Mouse (Mus musculus) megakaryocyte, adult 5-6 weeks (primary cell): Measurements from ENCODE around the gene Crybg1. TPM values are rescaled to one million over a fixed set of nuclear protein-coding genes. Genes with fewer than 3 reads are reported as not detected.

Source experiments
- ATAC-seq: 2 replicates; pipeline ENCODE4 v1.8.0; 2016; ENCODE audit warnings: mild to moderate bottlenecking, inconsistent platforms; ENCODE audit not compliant: poor library complexity, severe bottlenecking
- total RNA-seq, 2 experiments: library from RNA; stranded (forward) in 1 of 2; stranded (reverse) in 1 of 2; fragments of 153-499, 151-499 nt in 1 of 2; fragments of 221-1000, 200-1000 nt in 1 of 2; gene quantifications; 2 replicates each; pipeline versions ENCODE4 v1.2.3 to v1.2.4; 2015 to 2017

Crybg1 gene
- total RNA-seq, 2 experiments from 2014 or later, result 16.8 to 21.5 TPM

GRCm38 (mm10) chr10:43901578-43902194 is 247.0 kb downstream of the Crybg1 start, which contains the start of the genes Qrsl1 and Rtn4ip1:
Qrsl1 (minus strand) TSS chr10:43901745.
Rtn4ip1 (plus strand) TSS chr10:43901807.
- ATAC-seq, result peak; percentile 99

DNA sequence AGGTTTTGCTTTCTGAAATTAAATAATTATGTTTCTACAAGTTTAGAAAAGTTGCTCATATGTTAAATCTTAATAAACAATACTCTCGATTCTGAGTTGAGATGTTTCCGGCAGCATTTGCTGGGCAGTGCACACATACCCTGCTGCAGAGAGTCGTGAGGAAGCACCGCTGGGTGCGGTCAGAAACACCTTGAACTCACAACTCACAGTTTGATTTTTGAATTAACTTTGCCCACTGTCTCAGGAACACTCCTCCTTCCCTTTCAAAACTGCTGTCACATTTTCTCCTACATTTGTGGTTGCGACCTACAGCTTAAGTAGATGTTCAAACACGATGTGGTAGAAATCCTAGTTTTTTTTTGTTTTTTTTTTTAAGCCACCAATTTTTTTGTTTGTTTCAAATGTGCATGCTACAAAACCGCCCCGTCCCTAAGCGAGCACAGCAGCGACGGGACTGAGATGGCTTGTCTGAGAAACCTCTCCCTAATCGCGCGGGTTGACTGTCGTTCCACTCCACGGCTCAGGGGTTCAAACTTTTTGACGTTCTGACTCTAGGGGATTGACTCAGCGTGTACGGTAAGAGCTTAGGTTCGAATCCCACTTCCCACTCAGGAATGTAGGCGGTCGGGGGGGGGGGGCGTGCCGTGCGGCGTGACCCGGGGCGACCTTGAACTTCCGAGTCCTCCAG is 247.6 kb downstream of the Crybg1 start:
- peak; percentile 49 for ATAC-seq

Other genes starting within 250 kb of the Crybg1 start
- 13.3 and 18.1 TPM in 2 replicates for gene Qrsl1, start 247.1 kb downstream of the Crybg1 start, total RNA-seq (2015)
- gene Qrsl1, start 247.1 kb downstream of the Crybg1 start, total RNA-seq (2017), result 10.2 and 11.2 TPM in 2 replicates
- gene Rtn4ip1, start 247.0 kb downstream of the Crybg1 start, total RNA-seq (2015), result 8.7 and 9.1 TPM in 2 replicates
- gene Rtn4ip1, start 247.0 kb downstream of the Crybg1 start, total RNA-seq (2017), result 4.6 and 8.1 TPM in 2 replicates
- 34.8 and 37.4 TPM in 2 replicates for gene Atg5, start 119.5 kb upstream of the Crybg1 start, total RNA-seq (2015)
- 26.1 and 34.7 TPM in 2 replicates for gene Atg5, start 119.5 kb upstream of the Crybg1 start, total RNA-seq (2017)